Mouse (Mus musculus) brown adipose tissue, adult 24 weeks (tissue): ENCODE measurements around the gene Nhp2. TPM values are rescaled to one million over a fixed set of nuclear protein-coding genes. Genes with fewer than 3 reads are reported as not detected.
A peak's percentile ranks its signal among the peaks of the same experiment; 100 is the strongest.

Experiments used
- H3K27ac ChIP-seq: fragments of 200-500 bp; replicated peaks from 2 replicates; pipeline ENCODE4 v1.5.1; 2012; ENCODE audit warnings: low read depth, mild to moderate bottlenecking, low read length
- H3K4me1 ChIP-seq: fragments of 200-500 bp; 2 replicates; pipeline ENCODE4 v1.6.1; 2012; ENCODE audit warnings: low read length, mixed read lengths; ENCODE audit not compliant: control insufficient read depth, insufficient read depth, insufficient read length
- H3K4me3 ChIP-seq: fragments of 200-500 bp; 2 replicates; pipeline ENCODE4 v1.5.1; 2012; ENCODE audit warnings: low read depth, mild to moderate bottlenecking, low read length, moderate library complexity; ENCODE audit not compliant: insufficient read depth
- polyA plus RNA-seq: library from polyadenylated mRNA; stranded (reverse); fragments of >200 nt; gene quantifications from 2 replicates; pipeline ENCODE4 v1.2.4, GENCODE M21; 2012; ENCODE audit not compliant: missing spikeins, insufficient read depth, insufficient read length

The Nhp2 gene
- 43.4 and 50.7 TPM in 2 replicates for polyA plus RNA-seq

- Histone ChIP-seq H3K27ac (peak within 1 kb of the TSS; percentile 5; the same call in 1 of the 2 replicates), H3K4me1 (peaks cover 2% of the 10 kb centered on the region), H3K4me3 (peak within 1 kb of the TSS; percentile 75)
These were observed at the start of gene Nhp2 for GRCm38 (mm10) chr11:51619409-51620060. TSS of gene Nhp2 (plus strand) at chr11:51619735.

GRCm38 (mm10) chr11:51576454-51576853, 43.1 kb upstream of the Nhp2 start:
- H3K27ac ChIP-seq: no peak overlapping the region
- H3K4me1 ChIP-seq: no peaks in the 10 kb centered on the region
- no peak overlapping the region for H3K4me3 ChIP-seq

- no peaks in the 10 kb centered on the region for H3K4me1 ChIP-seq
- no peak overlapping the region for H3K27ac ChIP-seq
These were observed 41.9 kb upstream of the Nhp2 start for GRCm38 (mm10) chr11:51577587-51577986.

GRCm38 (mm10) chr11:51579024-51579423, 40.5 kb upstream of the Nhp2 start:
- peaks cover 8% of the 10 kb centered on the region for H3K4me1 ChIP-seq
- no peak overlapping the region for H3K27ac ChIP-seq

More at GRCm38 (mm10) chr11:51577587-51577986, 41.9 kb upstream of the Nhp2 start:
- H3K4me3 ChIP-seq: no peak overlapping the region

GRCm38 (mm10) chr11:51582713-51583112, 36.8 kb upstream of the Nhp2 start:
- H3K27ac ChIP-seq: no peak overlapping the region
- no peak overlapping the region for H3K4me3 ChIP-seq
- H3K4me1 ChIP-seq: peaks cover 11% of the 10 kb centered on the region

More at GRCm38 (mm10) chr11:51579024-51579423, 40.5 kb upstream of the Nhp2 start:
- no peak overlapping the region for H3K4me3 ChIP-seq

GRCm38 (mm10) chr11:51584057-51584430, 35.5 kb upstream of the Nhp2 start:
- Histone ChIP-seq H3K27ac (peak overlapping the region; percentile 99), H3K4me3 (peak overlapping the region; percentile 77), H3K4me1 (peaks cover 11% of the 10 kb centered on the region)

- Histone ChIP-seq H3K27ac (peak within 1 kb of the TSS; percentile 99), H3K4me1 (peaks cover 11% of the 10 kb centered on the region), H3K4me3 (peak within 1 kb of the TSS; percentile 77)
These were observed 34.9 kb upstream of the Nhp2 start, which contains the start of gene Phykpl for GRCm38 (mm10) chr11:51584431-51585248. TSS of gene Phykpl (plus strand) at chr11:51584757.

GRCm38 (mm10) chr11:51585608-51586252, 33.8 kb upstream of the Nhp2 start:
- Histone ChIP-seq H3K4me1 (peaks cover 11% of the 10 kb centered on the region), H3K27ac (no peak overlapping the region), H3K4me3 (peak overlapping the region; percentile 70)

- no peak overlapping the region for H3K27ac ChIP-seq
- no peak overlapping the region for H3K4me3 ChIP-seq
- H3K4me1 ChIP-seq: peaks cover 11% of the 10 kb centered on the region
These were observed 33.1 kb upstream of the Nhp2 start for GRCm38 (mm10) chr11:51586411-51586810.

- H3K27ac ChIP-seq: no peak overlapping the region
- H3K4me1 ChIP-seq: peaks cover 11% of the 10 kb centered on the region
- no peak overlapping the region for H3K4me3 ChIP-seq
These were observed 32.5 kb upstream of the Nhp2 start for GRCm38 (mm10) chr11:51587059-51587458.

GRCm38 (mm10) chr11:51588833-51589232, 30.7 kb upstream of the Nhp2 start:
- 0 out of 2 replicates have a peak, but pooled peaks cover 3% of the 10 kb centered on the region for H3K4me1 ChIP-seq
- H3K27ac ChIP-seq: no peak overlapping the region
- H3K4me3 ChIP-seq: no peak overlapping the region

GRCm38 (mm10) chr11:51590002-51590401, 29.5 kb upstream of the Nhp2 start:
- H3K27ac ChIP-seq: no peak overlapping the region
- H3K4me3 ChIP-seq: no peak overlapping the region
- 0 out of 2 replicates have a peak, but pooled peaks cover 3% of the 10 kb centered on the region for H3K4me1 ChIP-seq

- H3K4me3 ChIP-seq: no peak overlapping the region
- no peak overlapping the region for H3K27ac ChIP-seq
These were observed 28.4 kb upstream of the Nhp2 start for GRCm38 (mm10) chr11:51591168-51591567.

GRCm38 (mm10) chr11:51591915-51592314, 27.6 kb upstream of the Nhp2 start:
- Histone ChIP-seq H3K27ac (no peak overlapping the region), H3K4me3 (no peak overlapping the region), H3K4me1 (no peaks in the 10 kb centered on the region)

More at GRCm38 (mm10) chr11:51591168-51591567, 28.4 kb upstream of the Nhp2 start:
- H3K4me1 ChIP-seq: no peaks in the 10 kb centered on the region

- Histone ChIP-seq H3K27ac (no peak overlapping the region), H3K4me1 (no peaks in the 10 kb centered on the region), H3K4me3 (no peak overlapping the region)
These were observed 26.2 kb upstream of the Nhp2 start for GRCm38 (mm10) chr11:51593368-51593767.
